Mouse (Mus musculus): ENCODE results near the gene St8sia2.

GRCm38 (mm10) chr7:73894506-73894905, 119.0 kb downstream of the St8sia2 start:
- TF ChIP-seq CTCF (IDR thresholded peaks at IDR 0.05; ENCODE audit: low read depth) (no peak), EP300 (IDR thresholded peaks at IDR 0.05; ENCODE audit: low read depth) (no peak)
